Mouse (Mus musculus): ENCODE measurements around the gene Otx2. TPM values are rescaled to one million over a fixed set of nuclear protein-coding genes. Genes with fewer than 3 reads are reported as not detected.
"Not testable (repeated sequence)": the region's sequence is repeated elsewhere in the genome, so short reads cannot be mapped to it uniquely, and the experiment has no call there.

The Otx2 gene
- polyA plus RNA-seq, 1 experiment = not detected

DNA sequence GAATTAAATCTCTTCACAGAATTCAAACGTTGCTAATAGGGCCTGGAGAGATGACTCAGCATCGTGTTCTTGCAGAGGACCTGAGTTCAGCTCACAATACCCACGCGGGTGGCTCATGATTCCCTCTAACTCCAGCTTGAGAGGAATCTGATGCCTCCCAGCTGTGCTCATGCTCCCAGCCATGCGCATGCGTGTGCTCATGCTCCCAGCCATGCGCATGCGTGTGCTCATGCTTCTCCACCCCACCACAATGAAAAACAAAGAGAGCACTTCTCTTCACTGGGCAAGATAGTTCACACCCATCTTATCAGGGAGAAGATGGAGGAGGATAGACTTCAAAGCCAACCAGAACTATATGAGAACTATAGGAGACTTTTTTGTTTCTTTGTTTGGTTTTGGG is 41.3 kb downstream of the Otx2 start:
- Histone ChIP-seq H3K4me3 (replicated peaks; ENCODE audit: extremely low read depth, low read depth, low read length) (no peak overlapping the region), H3K4me1 (ENCODE audit: control insufficient read depth, insufficient read depth, low read length) (no peaks in the 10 kb centered on the region)
- no peak for TF ChIP-seq POLR2A (IDR thresholded peaks at IDR 0.05; ENCODE audit: borderline replicate concordance, extremely low read depth, low read depth, low read length)
- TF ChIP-seq CTCF (IDR thresholded peaks at IDR 0.05; ENCODE audit: insufficient read depth, low read length) = no peak
- 82% methylated on average over 8 of the region's 8 CpGs for WGBS
- DNase-seq = no peak

DNA sequence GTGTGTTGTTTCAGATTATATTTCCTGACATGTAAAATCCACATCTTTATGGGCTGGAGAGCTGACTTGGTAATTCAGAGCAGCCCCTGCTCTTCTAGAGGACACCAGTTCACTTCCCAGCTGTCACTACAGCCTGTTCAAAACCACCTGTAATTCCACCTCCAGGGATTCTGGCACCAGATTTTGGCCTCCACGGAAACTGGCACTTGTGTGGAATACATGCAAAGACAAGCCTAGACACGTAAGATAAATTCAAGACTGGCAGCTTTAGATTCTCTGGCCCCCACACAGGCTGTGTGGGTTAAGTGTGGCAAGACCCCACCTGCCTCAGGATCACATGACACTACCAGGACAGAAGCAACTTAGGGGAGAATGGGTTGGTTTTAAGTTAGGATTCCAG is 42.1 kb downstream of the Otx2 start:
- no peak for DNase-seq
- Histone ChIP-seq H3K4me3 (replicated peaks; ENCODE audit: extremely low read depth, low read depth, low read length) (no peak overlapping the region), H3K4me1 (ENCODE audit: control insufficient read depth, insufficient read depth, low read length) (no peaks in the 10 kb centered on the region)
- 88% methylated on average over 2 of the region's 2 CpGs for WGBS
- TF ChIP-seq CTCF (IDR thresholded peaks at IDR 0.05; ENCODE audit: insufficient read depth, low read length) (no peak), POLR2A (IDR thresholded peaks at IDR 0.05; ENCODE audit: borderline replicate concordance, extremely low read depth, low read depth, low read length) (no peak)

DNA sequence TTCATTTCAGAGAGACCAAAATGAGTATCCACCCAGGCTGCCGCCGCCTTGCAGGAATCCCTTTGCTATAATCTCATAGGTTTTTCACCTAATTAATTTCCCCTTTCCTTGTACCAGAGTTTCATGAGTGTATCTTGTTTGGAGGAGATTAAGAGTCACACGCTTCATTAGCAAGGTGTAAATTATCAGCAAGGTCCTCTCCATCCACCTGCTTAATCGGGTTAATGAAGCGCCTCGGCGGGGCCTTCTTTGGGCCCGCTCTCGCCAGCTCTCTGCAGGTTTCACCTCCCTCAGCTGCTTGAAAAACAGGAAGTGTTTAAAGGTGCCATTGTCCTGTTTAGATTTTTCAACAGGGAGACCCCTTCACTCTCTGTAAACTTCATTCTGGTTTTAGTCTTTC is 44.2 kb downstream of the Otx2 start:
- WGBS = 80% methylated on average over 9 of the region's 9 CpGs
- TF ChIP-seq CTCF (IDR thresholded peaks at IDR 0.05; ENCODE audit: insufficient read depth, low read length) (no peak), POLR2A (IDR thresholded peaks at IDR 0.05; ENCODE audit: borderline replicate concordance, extremely low read depth, low read depth, low read length) (no peak)
- Histone ChIP-seq H3K4me1 (ENCODE audit: control insufficient read depth, insufficient read depth, low read length) (no peaks in the 10 kb centered on the region), H3K4me3 (replicated peaks; ENCODE audit: extremely low read depth, low read depth, low read length) (no peak overlapping the region)
- no peak for DNase-seq

DNA sequence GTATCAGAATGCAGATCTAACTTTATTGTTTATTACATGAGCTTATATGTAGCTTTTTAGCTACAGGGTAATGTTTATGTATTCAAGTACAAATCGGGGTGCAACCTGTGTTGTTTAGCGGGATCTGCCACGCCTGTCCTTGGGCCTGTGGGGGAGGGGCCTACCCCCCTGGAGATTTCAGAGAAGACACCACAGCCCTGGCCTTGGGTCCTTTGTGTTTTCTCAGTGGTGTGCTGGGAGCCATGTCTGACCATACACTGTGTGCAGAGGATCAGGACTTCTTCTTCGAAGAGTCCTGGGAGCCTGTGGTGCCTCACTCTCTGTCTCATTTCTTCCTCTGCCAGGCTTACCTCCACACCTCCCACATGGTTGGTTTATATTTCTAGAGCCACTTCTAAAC is 47.3 kb downstream of the Otx2 start:
- TF ChIP-seq CTCF (IDR thresholded peaks at IDR 0.05; ENCODE audit: insufficient read depth, low read length) (no peak), POLR2A (IDR thresholded peaks at IDR 0.05; ENCODE audit: borderline replicate concordance, extremely low read depth, low read depth, low read length) (no peak)
- 81% methylated on average over 4 of the region's 4 CpGs for WGBS
- no peak overlapping the region for H3K4me3 ChIP-seq (replicated peaks; ENCODE audit: extremely low read depth, low read depth, low read length)
- DNase-seq = no peak
- no peaks in the 10 kb centered on the region for H3K4me1 ChIP-seq (ENCODE audit: control insufficient read depth, insufficient read depth, low read length)

DNA sequence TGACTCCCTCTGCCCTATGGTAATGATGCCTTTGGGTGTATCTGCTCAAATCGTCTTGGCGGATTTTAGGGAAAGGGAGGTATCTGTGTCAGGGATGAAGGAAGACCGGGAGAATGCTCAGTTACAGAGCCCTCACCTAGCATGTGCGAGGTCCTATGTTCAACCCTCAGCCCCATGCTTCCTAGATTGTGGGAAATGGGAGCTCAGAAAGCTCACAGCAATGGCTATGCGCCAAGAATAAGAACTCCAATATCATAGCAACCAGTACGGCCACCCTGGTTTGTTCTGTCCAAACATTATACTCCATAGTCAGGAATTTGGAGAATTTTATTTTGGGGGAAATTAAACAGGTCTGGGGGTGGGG is 48.3 kb downstream of the Otx2 start:
- H3K4me1 ChIP-seq (ENCODE audit: control insufficient read depth, insufficient read depth, low read length) = no peaks in the 10 kb centered on the region
- H3K4me3 ChIP-seq (replicated peaks; ENCODE audit: extremely low read depth, low read depth, low read length) = no peak overlapping the region
- TF ChIP-seq CTCF (IDR thresholded peaks at IDR 0.05; ENCODE audit: insufficient read depth, low read length) (no peak), POLR2A (IDR thresholded peaks at IDR 0.05; ENCODE audit: borderline replicate concordance, extremely low read depth, low read depth, low read length) (no peak)
- WGBS = 66% methylated on average over 6 of the region's 6 CpGs
- no peak for DNase-seq

DNA sequence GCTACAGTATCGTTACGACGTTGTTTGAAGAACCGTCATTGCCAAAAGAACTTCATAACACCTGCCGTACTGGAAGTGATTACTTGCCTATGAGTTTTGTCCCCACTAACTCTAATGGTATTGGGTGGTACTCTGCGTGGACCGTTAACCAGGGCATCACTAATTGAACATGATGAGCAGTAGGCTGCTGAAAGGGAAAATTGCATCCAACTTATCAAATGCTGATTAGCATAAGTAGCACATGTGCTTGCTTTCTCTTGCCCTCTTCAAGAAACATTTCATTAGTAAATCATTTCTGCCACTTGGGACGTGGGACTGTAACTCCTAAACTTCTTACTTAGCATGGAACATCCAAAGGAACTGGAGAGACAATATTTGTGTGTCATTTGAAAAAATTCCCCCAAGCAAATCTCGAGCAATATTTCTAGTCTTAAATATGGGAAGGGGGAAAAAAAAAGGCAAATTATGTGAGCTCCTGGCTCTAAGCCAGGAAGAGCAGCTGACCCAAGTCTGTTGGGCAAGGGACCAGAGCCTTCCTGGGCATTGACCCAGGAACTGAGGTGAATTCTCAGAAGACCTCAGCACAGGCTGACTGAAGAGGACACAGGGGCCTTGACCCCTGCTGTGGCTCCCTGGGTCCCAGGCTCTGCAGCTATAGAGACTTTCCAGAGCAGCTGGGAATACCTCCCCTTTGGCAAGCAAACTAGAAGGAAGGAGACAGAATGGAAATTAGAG is 48.9 kb downstream of the Otx2 start:
- no peak for TF ChIP-seq POLR2A (IDR thresholded peaks at IDR 0.05; ENCODE audit: borderline replicate concordance, extremely low read depth, low read depth, low read length)
- no peak for TF ChIP-seq CTCF (IDR thresholded peaks at IDR 0.05; ENCODE audit: insufficient read depth, low read length)
- Histone ChIP-seq H3K4me1 (ENCODE audit: control insufficient read depth, insufficient read depth, low read length) (no peaks in the 10 kb centered on the region), H3K4me3 (replicated peaks; ENCODE audit: extremely low read depth, low read depth, low read length) (no peak overlapping the region)
- 77% methylated on average over 9 of the region's 9 CpGs for WGBS
- DNase-seq = no peak

DNA sequence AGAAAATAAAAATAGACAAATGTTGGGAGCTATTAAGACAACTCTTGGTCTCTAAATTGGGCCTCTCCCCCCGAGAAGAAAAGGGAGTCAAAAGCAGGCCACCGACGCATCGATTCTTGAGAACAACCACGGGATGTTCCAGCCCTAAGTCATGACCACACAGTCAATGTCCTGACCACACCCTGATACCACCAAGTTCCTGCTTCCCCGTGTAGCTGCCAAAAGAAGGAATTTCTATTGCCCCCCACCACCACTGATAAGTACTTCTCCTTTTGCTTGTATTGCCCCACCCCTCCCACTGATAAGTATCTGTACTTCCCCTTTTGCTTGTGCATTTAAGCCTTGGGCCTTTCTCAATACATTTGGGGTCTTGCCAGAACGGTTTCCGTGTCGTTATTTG is 50.9 kb downstream of the Otx2 start:
- DNase-seq; H3K4me1 ChIP-seq (ENCODE audit: control insufficient read depth, insufficient read depth, low read length); H3K4me3 ChIP-seq (replicated peaks; ENCODE audit: extremely low read depth, low read depth, low read length): not testable (repeated sequence)
- WGBS = 78% methylated on average over 9 of the region's 9 CpGs

DNA sequence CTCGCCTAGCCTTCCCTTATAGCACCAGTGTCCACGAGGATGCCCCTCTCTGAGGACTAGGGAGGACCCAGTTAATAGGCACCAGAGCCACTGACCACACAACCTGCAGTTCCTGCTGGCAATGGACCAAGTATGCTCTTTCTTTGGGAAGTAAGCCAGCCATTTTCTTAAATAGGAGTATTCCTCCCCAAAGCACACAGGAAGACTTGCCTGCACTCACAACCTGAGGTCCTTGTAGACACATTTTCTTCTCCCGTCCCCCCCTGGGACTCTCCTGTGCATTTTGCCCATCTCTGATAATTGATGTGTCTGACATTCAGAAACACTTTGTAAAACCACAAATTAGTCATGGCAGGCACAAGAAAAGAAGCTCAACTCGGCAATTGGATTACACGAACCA is 57.3 kb downstream of the Otx2 start:
- 66% methylated on average over 5 of the region's 5 CpGs for WGBS
- no peak for DNase-seq
- TF ChIP-seq CTCF (IDR thresholded peaks at IDR 0.05; ENCODE audit: insufficient read depth, low read length) (no peak), POLR2A (IDR thresholded peaks at IDR 0.05; ENCODE audit: borderline replicate concordance, extremely low read depth, low read depth, low read length) (no peak)
- Histone ChIP-seq H3K4me1 (ENCODE audit: control insufficient read depth, insufficient read depth, low read length) (no peaks in the 10 kb centered on the region), H3K4me3 (replicated peaks; ENCODE audit: extremely low read depth, low read depth, low read length) (no peak overlapping the region)

DNA sequence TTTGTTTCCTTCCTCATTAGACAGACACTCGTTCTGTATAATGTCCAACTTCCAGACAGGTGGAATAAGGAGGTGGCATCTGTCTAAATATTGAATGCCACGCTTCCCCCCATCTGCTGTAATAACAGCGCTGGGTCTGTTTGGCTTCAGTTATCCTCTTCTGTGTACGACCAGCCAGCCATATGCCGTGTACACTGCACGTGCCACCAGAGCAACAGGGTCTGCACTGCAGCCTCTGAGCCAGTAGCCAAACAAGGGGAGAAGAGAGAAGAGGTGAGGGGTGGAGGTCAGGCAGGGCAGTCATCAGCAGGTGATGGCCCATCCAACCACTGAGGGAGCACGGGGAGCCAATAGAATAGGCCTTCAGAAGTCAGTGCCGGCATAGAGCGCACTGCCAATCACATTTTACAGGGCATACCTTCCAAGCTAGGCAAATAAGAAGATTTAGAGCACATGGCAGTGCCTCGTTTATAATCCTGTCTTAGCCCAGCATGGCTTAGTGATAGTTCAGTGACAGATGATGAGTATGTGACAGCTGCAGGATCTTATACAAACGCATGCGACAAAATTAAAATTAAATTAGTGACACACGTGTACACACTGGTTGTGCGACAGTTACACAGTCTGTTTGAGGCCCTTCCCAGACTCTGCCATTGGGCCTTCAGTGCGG is 64.8 kb downstream of the Otx2 start:
- no peaks in the 10 kb centered on the region for H3K4me1 ChIP-seq (ENCODE audit: control insufficient read depth, insufficient read depth, low read length)
- no peak overlapping the region for H3K4me3 ChIP-seq (replicated peaks; ENCODE audit: extremely low read depth, low read depth, low read length)
- WGBS = 76% methylated on average over 15 of the region's 15 CpGs
- TF ChIP-seq POLR2A (IDR thresholded peaks at IDR 0.05; ENCODE audit: borderline replicate concordance, extremely low read depth, low read depth, low read length) = no peak
- no peak for TF ChIP-seq CTCF (IDR thresholded peaks at IDR 0.05; ENCODE audit: insufficient read depth, low read length)
- no peak for DNase-seq

Other genes starting within 250 kb of the Otx2 start
- gene Tmem260, start 227.7 kb downstream of the Otx2 start, polyA plus RNA-seq (2012; rRNA removed) = 15.7 and 22.0 TPM in 2 replicates